Mouse (Mus musculus): Measurements from ENCODE around the gene Gm16181.

Gm16181 gene

GRCm38 (mm10) chr17:35250348-35251120 is 29.9 kb downstream of the Gm16181 start:
- no peak for DNase-seq (ENCODE audit: low spot score in 2 of 2)

- no peak for DNase-seq (ENCODE audit: low spot score in 2 of 2)
Measured at GRCm38 (mm10) chr17:35251162-35251719, 30.6 kb downstream of the Gm16181 start.

DNA sequence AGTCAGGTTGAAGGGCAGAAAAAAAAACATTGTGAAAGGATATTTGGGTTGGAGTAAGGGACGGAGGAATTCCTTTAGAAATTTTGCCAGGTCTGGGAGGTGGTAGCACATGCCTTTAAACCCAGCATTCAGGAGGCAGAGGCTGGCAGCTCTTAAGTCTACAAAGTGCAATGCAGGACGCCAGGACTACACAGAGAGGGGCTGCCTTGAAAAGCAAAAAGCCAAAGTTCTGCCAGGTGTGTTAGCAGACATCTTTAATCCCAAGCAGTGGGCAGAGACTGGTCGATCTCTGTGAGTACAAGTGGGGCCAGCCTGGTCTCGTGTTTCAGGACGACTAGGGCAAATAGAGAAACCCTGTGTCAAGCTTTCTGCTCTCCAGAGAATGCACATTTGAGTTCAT is 31.3 kb downstream of the Gm16181 start:
- no peak for DNase-seq (ENCODE audit: low spot score in 2 of 2)

DNA sequence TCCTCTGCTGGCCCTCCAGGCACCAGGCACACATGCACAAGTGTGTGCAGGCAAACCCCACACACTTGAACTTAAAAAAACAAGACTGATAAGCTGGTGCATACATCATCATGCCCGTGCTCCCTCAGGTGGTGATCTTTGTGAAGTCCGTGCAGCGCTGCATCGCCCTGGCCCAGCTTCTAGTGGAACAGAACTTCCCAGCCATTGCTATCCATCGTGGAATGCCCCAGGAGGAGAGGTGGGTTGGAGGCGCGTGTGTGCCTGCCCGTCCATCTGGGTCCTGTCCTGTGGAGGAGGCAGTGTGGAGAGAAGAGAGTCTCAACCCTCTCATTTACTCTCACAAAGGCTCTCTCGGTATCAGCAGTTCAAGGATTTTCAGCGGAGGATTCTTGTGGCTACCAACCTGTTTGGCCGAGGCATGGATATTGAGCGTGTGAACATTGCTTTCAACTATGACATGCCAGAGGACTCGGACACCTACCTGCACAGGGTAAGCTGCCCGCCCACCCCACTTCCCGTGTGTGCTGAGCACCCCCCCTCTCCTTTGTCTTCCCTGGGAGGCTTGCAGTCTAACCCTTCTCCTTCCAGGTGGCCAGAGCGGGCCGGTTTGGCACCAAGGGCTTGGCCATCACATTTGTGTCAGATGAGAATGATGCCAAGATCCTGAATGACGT is 32.1 kb downstream of the Gm16181 start:
- no peak for DNase-seq (ENCODE audit: low spot score in 2 of 2)

DNA sequence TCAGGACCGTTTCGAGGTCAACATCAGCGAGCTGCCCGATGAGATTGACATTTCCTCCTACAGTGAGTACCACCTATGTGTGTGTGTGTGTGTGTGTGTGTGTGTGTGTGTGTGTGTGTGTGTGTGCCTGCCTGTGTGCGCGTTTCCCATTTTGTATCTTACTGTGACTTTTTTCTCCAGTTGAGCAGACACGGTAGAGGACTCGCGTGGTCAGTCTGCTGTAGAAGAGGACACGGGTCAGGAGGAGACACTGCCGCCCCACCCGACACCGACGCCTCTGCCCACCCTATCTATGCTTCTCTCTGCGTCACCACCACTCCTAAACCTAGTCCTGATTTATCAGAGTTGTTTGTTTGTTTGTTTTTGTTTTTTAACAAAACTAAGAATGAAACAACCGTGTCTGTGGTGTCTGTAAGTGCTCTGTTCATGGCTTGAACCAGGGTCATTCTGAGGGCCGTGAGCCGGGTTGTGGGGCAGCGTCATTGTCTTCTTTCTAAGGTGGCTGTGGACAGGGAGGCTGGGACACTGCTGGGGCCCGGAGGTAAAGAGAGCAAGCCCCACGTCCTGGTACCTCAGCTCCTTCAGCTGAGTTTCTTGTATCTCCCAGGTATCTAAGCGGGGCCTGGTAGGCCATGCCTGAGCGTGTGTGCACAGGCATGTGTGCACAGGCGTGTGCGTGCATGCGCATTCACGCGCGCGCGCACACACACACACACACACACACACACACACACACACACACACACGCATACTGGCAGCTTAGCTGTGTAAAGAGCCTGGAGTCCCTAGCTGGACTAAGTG is 32.9 kb downstream of the Gm16181 start:
- no peak for DNase-seq (ENCODE audit: low spot score in 2 of 2)

GRCm38 (mm10) chr17:35254241-35255098 is 33.8 kb downstream of the Gm16181 start:
- DNase-seq (ENCODE audit: low spot score in 2 of 2): no peak

DNA sequence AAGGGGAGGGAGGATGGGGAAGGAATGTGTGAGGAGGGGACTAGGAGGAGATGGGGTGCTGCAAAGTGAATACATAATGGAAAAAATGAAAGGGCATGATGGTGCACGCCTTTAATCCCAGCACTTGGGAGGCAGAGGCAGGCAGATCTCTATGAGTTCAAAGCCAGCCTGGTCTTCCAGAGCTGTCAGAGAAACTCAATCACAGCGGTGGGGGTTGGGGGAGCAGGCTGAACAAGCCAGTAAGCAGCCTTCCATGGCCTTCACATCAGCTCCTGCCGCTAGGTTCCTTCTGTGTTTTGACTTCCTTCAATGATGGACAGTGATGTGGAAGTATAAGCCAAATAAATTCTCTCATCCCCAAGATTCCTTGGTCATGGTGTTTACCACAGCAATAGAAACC is 34.7 kb downstream of the Gm16181 start:
- no peak for DNase-seq (ENCODE audit: low spot score in 2 of 2)

- no peak for DNase-seq (ENCODE audit: low spot score in 2 of 2)
Measured at GRCm38 (mm10) chr17:35255704-35256103, 35.1 kb downstream of the Gm16181 start.

GRCm38 (mm10) chr17:35257378-35257777 is 36.7 kb downstream of the Gm16181 start:
- no peak for DNase-seq (ENCODE audit: low spot score in 2 of 2)

DNA sequence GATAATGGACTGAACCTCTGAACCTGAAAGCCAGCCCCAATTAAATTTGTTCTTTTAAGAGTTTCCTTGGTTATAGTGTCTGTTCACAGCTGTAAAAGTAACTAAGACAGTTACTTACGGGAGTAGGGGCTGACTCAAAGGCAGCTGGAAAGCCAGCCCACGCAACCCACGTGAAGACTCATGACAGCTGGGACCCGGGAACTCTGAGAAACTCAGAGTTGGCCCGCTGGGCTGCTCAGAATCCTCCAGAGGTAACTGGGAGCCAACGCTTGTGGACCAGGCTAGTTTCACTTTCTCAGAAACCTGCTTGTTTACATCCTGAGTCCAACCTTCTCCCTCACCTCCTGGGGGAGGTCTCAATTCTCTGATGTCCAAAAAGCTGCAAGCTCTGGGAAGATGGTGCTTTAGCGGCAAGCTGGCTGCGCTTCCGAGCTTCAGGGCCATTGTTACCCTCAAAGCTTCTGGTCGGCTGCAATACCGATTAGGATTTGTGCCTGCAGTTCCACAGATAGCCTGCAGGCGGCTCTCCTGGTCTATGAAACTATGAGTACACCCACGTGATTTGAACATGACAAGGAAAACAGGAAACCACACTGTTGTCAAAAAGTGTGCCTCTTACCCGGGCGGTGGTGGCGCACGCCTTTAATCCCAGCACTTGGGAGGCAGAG is 37.3 kb downstream of the Gm16181 start:
- DNase-seq (ENCODE audit: low spot score in 2 of 2): peak; percentile 96 to 98

DNA sequence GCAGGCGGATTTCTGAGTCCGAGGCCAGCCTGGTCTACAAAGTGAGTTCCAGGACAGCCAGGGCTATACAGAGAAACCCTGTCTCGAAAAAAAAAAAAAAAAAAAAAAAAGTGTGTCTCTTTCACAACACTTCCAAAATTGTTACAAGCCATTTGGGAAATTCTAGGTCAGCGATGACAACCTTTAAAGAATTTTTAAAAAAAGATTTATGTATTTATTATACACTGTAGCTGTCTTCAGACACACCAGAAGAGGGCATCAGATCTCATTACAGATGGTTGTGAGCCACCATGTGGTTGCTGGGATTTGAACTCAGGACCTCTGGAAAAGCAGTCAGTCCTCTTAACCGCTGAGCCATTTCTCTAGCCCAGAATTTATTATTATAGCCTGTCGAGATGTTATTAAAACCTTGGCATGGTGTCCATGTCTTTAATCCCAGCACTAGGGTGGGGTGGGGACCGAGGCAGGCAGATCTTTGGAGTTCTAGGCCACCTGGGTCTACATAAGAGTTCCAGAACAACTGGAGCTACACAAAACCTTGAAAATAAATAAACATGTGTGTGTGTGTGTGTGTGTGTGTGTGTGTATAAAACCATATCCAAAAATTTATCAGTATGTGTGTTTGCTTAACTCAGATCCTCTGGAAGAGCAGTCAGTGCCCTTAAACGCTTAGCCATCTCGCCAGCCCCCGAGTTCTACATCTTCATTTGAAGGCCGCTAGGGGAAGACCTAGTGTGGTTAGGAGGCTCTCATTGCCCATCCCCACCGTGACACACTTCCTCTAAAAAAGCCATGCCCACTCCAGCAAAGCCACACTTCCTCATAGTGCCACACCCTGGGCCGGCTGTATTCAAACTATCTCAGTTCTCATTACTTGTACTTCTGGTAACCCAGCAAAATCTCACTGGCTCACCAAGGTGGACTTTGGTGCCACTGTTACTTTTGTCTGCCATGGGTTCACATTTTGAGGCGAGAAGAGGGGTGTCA is 38.2 kb downstream of the Gm16181 start:
- peak; percentile 81 to 88 for DNase-seq (ENCODE audit: low spot score in 2 of 2)

GRCm38 (mm10) chr17:35259621-35260020 is 39.0 kb downstream of the Gm16181 start:
- no peak for DNase-seq (ENCODE audit: low spot score in 2 of 2)

GRCm38 (mm10) chr17:35261651-35262050 is 41.0 kb downstream of the Gm16181 start:
- no peak for DNase-seq (ENCODE audit: low spot score in 2 of 2)

GRCm38 (mm10) chr17:35262664-35263522 is 42.3 kb downstream of the Gm16181 start, which contains the start of gene H2-D1:
Gene H2-D1, plus strand, starts transcription at chr17:35262730.
- peak; percentile 99 for DNase-seq (ENCODE audit: low spot score in 2 of 2)

DNA sequence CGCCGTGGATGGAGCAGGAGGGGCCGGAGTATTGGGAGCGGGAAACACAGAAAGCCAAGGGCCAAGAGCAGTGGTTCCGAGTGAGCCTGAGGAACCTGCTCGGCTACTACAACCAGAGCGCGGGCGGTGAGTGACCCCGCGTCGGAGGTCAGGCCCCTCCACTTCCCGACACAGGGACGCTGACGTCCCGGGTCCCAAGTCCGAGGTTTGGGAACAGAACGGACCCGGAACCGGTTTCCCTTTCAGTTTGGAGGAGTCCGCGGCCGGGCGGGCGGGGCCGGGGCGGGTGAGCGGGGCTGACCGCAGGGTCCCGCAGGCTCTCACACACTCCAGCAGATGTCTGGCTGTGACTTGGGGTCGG is 42.9 kb downstream of the Gm16181 start:
- DNase-seq (ENCODE audit: low spot score in 2 of 2): no peak

DNA sequence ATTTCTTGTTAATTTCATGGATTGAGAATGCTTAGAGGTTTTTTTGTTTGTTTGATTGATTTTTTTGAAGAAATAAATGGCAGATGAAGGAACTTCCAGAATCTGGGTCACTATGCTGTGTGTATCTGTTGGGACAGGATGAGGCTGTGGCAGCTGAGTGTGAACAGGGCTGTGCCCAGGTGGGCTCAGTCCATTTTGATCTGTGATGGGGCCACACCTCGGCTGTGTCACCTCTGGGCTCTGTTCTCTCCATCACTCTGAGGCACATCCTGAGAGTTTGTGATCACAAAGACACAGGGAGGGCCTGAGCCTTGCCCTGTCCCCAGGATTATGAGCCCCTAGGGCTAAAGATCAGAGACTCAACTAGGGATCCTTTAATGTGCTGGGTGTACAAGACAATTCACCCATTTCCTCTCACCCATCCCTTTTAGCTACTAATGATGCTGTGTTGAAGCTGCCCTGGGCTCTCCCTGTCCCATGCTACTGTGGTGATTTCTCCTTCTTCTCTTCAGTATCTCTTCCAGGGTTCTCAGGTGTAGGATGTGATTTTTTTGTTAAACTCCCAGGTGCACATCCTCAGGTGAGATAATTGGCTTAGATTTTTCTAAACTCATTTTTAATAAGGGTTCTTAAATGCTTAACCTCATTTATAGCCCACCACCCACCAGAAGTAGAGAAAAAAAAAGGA is 46.9 kb downstream of the Gm16181 start:
- DNase-seq (ENCODE audit: low spot score in 2 of 2): no peak

DNA sequence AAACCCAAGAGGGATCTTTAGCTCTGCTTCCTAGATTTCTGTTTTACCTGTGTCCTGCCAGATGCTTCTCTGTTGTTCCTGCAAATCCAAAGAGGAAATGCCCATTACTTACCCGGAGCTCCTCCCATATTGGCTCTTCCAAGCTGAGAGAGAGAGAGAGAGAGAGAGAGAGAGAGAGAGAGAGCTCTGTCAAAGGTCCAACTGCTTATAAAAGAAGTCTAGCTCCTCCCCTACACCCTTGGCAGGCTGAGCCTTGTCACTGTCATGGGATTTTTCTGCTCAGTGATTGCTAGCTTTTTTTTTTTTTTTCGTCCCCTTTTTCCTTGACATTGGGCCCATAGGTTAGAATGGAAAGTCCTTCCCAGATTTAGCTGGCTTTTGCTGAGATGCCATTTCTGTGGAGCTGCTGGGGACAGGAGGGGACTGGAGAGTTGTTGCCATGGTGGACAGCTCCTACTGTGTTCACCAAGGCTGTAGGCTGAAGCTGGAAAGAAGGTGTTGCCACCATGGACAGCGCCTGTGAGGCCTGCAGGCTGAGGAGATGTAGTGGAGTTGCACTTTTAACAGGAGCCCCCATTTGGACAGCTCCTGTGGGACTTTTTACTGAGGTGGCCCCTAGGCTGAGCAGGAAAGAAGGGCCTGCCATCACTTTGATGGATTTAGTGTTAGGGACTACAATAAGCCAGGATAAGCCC is 49.2 kb downstream of the Gm16181 start:
- no peak for DNase-seq (ENCODE audit: low spot score in 2 of 2)
